Mouse (Mus musculus): Measurements from ENCODE around the gene Ndufa8. TPM values are rescaled to one million over a fixed set of nuclear protein-coding genes. Genes with fewer than 3 reads are reported as not detected.

The Ndufa8 gene
- polyA plus RNA-seq, 1 experiment from 2014 or later = 253 TPM

- no peak for ATAC-seq
These were observed 7.0 kb upstream of the Ndufa8 start for GRCm38 (mm10) chr2:36056248-36056647.

GRCm38 (mm10) chr2:36053249-36053648 is 4.0 kb upstream of the Ndufa8 start:
- H3K36me3 ChIP-seq (replicated peaks; ENCODE audit: insufficient read depth, low read length) = no peaks in the 10 kb centered on the region
- H3K4me3 ChIP-seq (ENCODE audit: low read depth, low read length) = no peak overlapping the region
- H3K27ac ChIP-seq (ENCODE audit: low read depth) = no peak overlapping the region
- no peaks in the 10 kb centered on the region for H3K4me1 ChIP-seq (ENCODE audit: insufficient read depth)
- H3K4me2 ChIP-seq (ENCODE audit: low read depth, low read length) = no peak overlapping the region
- H3K9ac ChIP-seq (replicated peaks) = no peak overlapping the region
- H3K9me3 ChIP-seq (ENCODE audit: low read length) = no peaks in the 10 kb centered on the region
- ATAC-seq (no peak), DNase-seq (no peak)
- H3K27me3 ChIP-seq (ENCODE audit: insufficient read depth, low read length) = no peaks in the 10 kb centered on the region
- WGBS (ENCODE audit: insufficient replicate concordance) = 64% methylated on average over 3 of the region's 3 CpGs
- TF ChIP-seq CTCF (IDR thresholded peaks at IDR 0.05; ENCODE audit: low read depth) = no peak
- TF ChIP-seq EP300 (IDR thresholded peaks at IDR 0.05; ENCODE audit: low read depth) = no peak

More at GRCm38 (mm10) chr2:36056248-36056647, 7.0 kb upstream of the Ndufa8 start:
- Histone ChIP-seq H3K4me1 (ENCODE audit: insufficient read depth) (no peaks in the 10 kb centered on the region), H3K4me3 (ENCODE audit: low read depth, low read length) (no peak overlapping the region), H3K36me3 (replicated peaks; ENCODE audit: insufficient read depth, low read length) (no peaks in the 10 kb centered on the region), H3K9me3 (ENCODE audit: low read length) (no peaks in the 10 kb centered on the region), H3K27ac (ENCODE audit: low read depth) (no peak overlapping the region), H3K4me2 (ENCODE audit: low read depth, low read length) (no peak overlapping the region), H3K9ac (replicated peaks) (no peak overlapping the region), H3K27me3 (ENCODE audit: insufficient read depth, low read length) (no peaks in the 10 kb centered on the region)
- TF ChIP-seq CTCF (IDR thresholded peaks at IDR 0.05; ENCODE audit: low read depth) = no peak
- no peak for TF ChIP-seq EP300 (IDR thresholded peaks at IDR 0.05; ENCODE audit: low read depth)
- no peak for DNase-seq
- WGBS (ENCODE audit: insufficient replicate concordance) = 57% methylated on average over 3 of the region's 3 CpGs

GRCm38 (mm10) chr2:36049567-36049954 is 355 bp upstream of the Ndufa8 start:
- H3K4me2 ChIP-seq (ENCODE audit: low read depth, low read length) = peak overlapping the region; percentile 79
- no peaks in the 10 kb centered on the region for H3K9me3 ChIP-seq (ENCODE audit: low read length)
- ATAC-seq (peak; percentile 1; the same call in 1 of the 2 replicates), DNase-seq (no peak)
- peaks cover 7% of the 10 kb centered on the region for H3K4me1 ChIP-seq (ENCODE audit: insufficient read depth)
- no peak overlapping the region for H3K27ac ChIP-seq (ENCODE audit: low read depth)
- H3K9ac ChIP-seq (replicated peaks) = no peak overlapping the region
- TF ChIP-seq EP300 (IDR thresholded peaks at IDR 0.05; ENCODE audit: low read depth) (no peak), CTCF (IDR thresholded peaks at IDR 0.05; ENCODE audit: low read depth) (no peak)
- H3K27me3 ChIP-seq (ENCODE audit: insufficient read depth, low read length) = no peaks in the 10 kb centered on the region
- peak overlapping the region; percentile 89 for H3K4me3 ChIP-seq (ENCODE audit: low read depth, low read length)
- WGBS (ENCODE audit: insufficient replicate concordance) = 38% methylated on average over 10 of the region's 10 CpGs
- H3K36me3 ChIP-seq (replicated peaks; ENCODE audit: insufficient read depth, low read length) = peaks cover 9% of the 10 kb centered on the region; the same call in 1 of the 2 replicates

GRCm38 (mm10) chr2:36048164-36048563 is 1.0 kb downstream of the Ndufa8 start:
- H3K27me3 ChIP-seq (ENCODE audit: insufficient read depth, low read length) = no peaks in the 10 kb centered on the region
- H3K4me1 ChIP-seq (ENCODE audit: insufficient read depth) = peaks cover 7% of the 10 kb centered on the region
- no peaks in the 10 kb centered on the region for H3K9me3 ChIP-seq (ENCODE audit: low read length)
- peak overlapping the region; percentile 90 for H3K9ac ChIP-seq (replicated peaks)
- no peak for DNase-seq
- peaks cover 16% of the 10 kb centered on the region for H3K36me3 ChIP-seq (replicated peaks; ENCODE audit: insufficient read depth, low read length)
- no peak; the same call in 1 of the 2 replicates for ATAC-seq
- peak overlapping the region; percentile 82 for H3K27ac ChIP-seq (ENCODE audit: low read depth)
- peak overlapping the region; percentile 79 for H3K4me2 ChIP-seq (ENCODE audit: low read depth, low read length)
- H3K4me3 ChIP-seq (ENCODE audit: low read depth, low read length) = peak overlapping the region; percentile 89
- TF ChIP-seq EP300 (IDR thresholded peaks at IDR 0.05; ENCODE audit: low read depth) (no peak), CTCF (IDR thresholded peaks at IDR 0.05; ENCODE audit: low read depth) (no peak)
- 32% methylated on average over 8 of the region's 8 CpGs for WGBS (ENCODE audit: insufficient replicate concordance)

GRCm38 (mm10) chr2:36040872-36041271 is 8.3 kb downstream of the Ndufa8 start:
- DNase-seq (peak; percentile 31), ATAC-seq (no peak)
- Histone ChIP-seq H3K36me3 (replicated peaks; ENCODE audit: insufficient read depth, low read length) (peaks cover 36% of the 10 kb centered on the region), H3K4me1 (ENCODE audit: insufficient read depth) (peaks cover 10% of the 10 kb centered on the region), H3K4me3 (ENCODE audit: low read depth, low read length) (no peak overlapping the region), H3K9ac (replicated peaks) (no peak overlapping the region; the same call in 1 of the 2 replicates), H3K9me3 (ENCODE audit: low read length) (no peaks in the 10 kb centered on the region), H3K27ac (ENCODE audit: low read depth) (no peak overlapping the region), H3K4me2 (ENCODE audit: low read depth, low read length) (no peak overlapping the region), H3K27me3 (ENCODE audit: insufficient read depth, low read length) (no peaks in the 10 kb centered on the region)
- TF ChIP-seq EP300 (IDR thresholded peaks at IDR 0.05; ENCODE audit: low read depth) = no peak
- TF ChIP-seq CTCF (IDR thresholded peaks at IDR 0.05; ENCODE audit: low read depth) = no peak
- 45% methylated on average over 1 of the region's 1 CpGs for WGBS (ENCODE audit: insufficient replicate concordance)

GRCm38 (mm10) chr2:36039297-36039985 is 9.8 kb downstream of the Ndufa8 start:
- Histone ChIP-seq H3K36me3 (replicated peaks; ENCODE audit: insufficient read depth, low read length) (peaks cover 36% of the 10 kb centered on the region), H3K4me1 (ENCODE audit: insufficient read depth) (peaks cover 10% of the 10 kb centered on the region), H3K9me3 (ENCODE audit: low read length) (no peaks in the 10 kb centered on the region), H3K4me3 (ENCODE audit: low read depth, low read length) (no peak overlapping the region), H3K27ac (ENCODE audit: low read depth) (peak overlapping the region; percentile 34), H3K9ac (replicated peaks) (no peak overlapping the region), H3K4me2 (ENCODE audit: low read depth, low read length) (no peak overlapping the region), H3K27me3 (ENCODE audit: insufficient read depth, low read length) (no peaks in the 10 kb centered on the region)
- ATAC-seq (peak; percentile 92), DNase-seq (peak; percentile 45)
- WGBS (ENCODE audit: insufficient replicate concordance) = 62% methylated on average over 7 of the region's 7 CpGs
- TF ChIP-seq CTCF (IDR thresholded peaks at IDR 0.05; ENCODE audit: low read depth) = no peak
- TF ChIP-seq EP300 (IDR thresholded peaks at IDR 0.05; ENCODE audit: low read depth) = no peak
